Mouse (Mus musculus) sigmoid colon, adult 10 weeks (tissue): ENCODE results near the gene Hist1h4n. TPM values are rescaled to one million over a fixed set of nuclear protein-coding genes. Genes with fewer than 3 reads are reported as not detected.

Experiments used
- polyA plus RNA-seq: library from polyadenylated mRNA; stranded (reverse); fragments of 350-450 nt; fragmentation: Illumina TruSeq; extraction: RNeasy Lipid Tissue Mini Kit (QIAGEN cat#74804); gene quantifications from one replicate; pipeline ENCODE4 v1.2.3, GENCODE M21; 2014; ENCODE audit warnings: low read depth, low replicate concordance

Hist1h4n gene
- not detected for polyA plus RNA-seq

DNA sequence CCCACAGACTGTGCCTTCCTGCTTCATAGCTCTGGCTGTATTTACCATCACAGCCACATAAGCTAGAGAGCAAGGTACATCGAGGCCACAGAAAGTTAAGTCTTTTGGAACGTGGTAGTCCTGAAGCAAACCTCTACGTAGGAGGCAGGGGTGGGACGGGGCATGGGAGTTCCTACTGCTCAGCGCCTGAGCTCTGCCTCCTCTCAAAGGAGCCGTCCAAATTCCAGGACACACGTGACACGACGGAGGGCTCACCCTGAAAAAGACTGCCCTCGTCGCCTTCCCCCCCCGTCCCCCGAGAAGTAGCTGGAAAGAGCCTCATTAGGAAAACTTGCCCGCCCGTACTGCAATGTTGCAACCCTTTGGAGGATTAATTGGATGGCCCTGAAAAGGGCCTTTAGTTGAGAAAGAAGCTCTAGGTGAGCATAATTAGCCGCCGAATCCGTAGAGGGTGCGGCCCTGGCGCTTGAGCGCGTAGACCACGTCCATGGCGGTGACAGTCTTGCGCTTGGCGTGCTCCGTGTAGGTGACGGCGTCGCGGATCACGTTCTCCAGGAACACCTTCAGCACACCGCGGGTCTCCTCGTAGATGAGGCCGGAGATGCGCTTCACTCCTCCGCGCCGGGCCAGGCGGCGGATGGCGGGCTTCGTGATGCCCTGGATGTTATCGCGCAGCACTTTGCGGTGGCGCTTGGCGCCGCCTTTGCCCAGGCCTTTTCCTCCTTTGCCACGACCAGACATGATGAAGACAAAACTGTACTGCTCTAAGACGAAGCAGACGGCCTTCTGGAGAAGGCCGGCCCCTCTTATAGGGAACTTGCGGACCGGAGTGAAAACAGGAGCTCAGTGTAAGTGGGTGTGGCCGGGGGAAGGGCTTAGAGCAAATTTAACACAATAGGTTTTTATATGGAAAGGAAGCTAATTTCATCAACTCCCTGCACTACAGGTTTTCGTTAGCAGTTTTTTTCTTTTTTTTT, at the start of gene Hist1h4n:
TSS of gene Hist1h4n (minus strand) at position 779 of the 977 bp plus-strand sequence.

GRCm38 (mm10) chr13:21833461-21833860, 1.5 kb upstream of the Hist1h4n start, which contains the start of the genes Hist1h2ap and Hist1h2br:
TSS of gene Hist1h2ap (minus strand) at chr13:21833507.
TSS of gene Hist1h2br (plus strand) at chr13:21833743.

GRCm38 (mm10) chr13:21811539-21811938, 20.5 kb downstream of the Hist1h4n start, which contains the start of gene Hist1h4m:
TSS of gene Hist1h4m (plus strand) at chr13:21811746.

DNA sequence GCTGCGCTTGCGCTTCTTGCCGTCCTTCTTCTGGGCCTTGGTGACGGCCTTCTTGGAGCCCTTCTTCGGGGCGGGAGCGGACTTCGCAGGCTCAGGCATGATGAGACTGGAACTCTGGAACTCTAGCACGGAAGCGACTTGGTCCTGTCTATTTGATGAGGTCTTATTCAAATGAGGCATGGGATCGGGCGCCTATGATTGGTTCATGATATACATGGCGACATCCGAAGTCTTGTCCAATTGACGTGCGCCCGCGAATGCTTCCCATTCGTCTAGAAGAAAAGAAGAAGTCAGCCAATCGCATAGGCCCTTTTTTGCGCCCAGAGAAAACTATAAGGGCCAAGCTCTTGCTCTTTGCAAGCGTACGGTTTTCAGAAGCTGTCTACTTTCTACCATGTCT, 21.9 kb downstream of the Hist1h4n start, which contains the start of the genes Hist1h2bq and Hist1h2ao:
TSS of gene Hist1h2bq (minus strand) at position 125 of the 400 bp plus-strand sequence.
TSS of gene Hist1h2ao (plus strand) at position 393 of the 400 bp plus-strand sequence.

DNA sequence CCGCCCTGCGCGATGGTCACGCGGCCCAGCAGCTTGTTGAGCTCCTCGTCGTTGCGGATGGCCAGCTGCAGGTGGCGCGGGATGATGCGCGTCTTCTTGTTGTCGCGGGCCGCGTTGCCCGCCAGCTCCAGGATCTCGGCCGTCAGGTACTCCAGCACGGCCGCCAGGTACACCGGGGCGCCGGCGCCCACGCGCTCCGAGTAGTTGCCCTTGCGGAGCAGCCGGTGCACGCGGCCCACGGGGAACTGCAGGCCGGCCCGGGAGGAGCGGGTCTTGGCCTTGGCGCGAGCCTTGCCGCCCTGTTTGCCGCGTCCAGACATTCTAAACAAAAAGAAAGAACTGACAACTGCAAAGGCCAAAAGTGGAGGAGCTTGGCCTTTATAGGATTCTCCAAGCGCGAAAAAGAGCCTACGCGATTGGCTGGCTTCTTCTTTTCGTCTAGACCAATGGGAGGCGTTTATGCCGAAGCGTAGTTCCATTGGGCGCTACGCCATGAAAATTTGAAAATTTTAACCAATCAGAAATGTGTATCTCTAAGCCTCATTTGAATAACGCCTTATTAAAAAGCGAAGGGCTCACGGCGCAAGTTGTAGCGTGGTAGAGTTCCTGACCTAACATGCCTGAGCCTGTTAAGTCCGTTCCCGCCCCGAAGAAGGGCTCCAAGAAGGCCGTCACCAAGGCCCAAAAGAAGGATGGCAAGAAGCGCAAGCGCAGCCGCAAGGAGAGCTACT, 44.9 kb downstream of the Hist1h4n start, which contains the start of the genes Hist1h2an and Hist1h2bp:
TSS of gene Hist1h2an (minus strand) at position 320 of the 731 bp plus-strand sequence.
TSS of gene Hist1h2bp (plus strand) at position 563 of the 731 bp plus-strand sequence.

DNA sequence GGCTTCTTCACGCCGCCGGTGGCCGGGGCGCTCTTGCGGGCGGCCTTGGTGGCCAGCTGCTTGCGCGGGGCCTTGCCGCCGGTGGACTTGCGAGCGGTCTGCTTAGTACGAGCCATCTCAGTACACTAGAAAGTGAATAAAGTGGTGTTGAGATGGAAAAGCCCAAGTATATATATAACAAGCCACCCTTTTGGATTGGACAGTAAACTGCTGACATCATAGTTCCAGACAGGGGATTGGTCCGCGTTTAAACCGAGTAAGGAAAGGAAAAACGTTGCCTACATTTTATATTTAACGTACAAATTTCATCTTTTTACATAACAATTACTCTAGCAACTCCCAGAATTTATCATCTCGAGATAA, 48.8 kb downstream of the Hist1h4n start, which contains the start of gene Hist1h3i:
TSS of gene Hist1h3i (minus strand) at position 116 of the 363 bp plus-strand sequence.

Other genes with a start within 250 kb of the Hist1h4n start
- gene Olfr1362, start 218.2 kb downstream of the Hist1h4n start, polyA plus RNA-seq, result not detected
- gene Olfr11, start 189.7 kb downstream of the Hist1h4n start, polyA plus RNA-seq, result not detected
- gene Olfr1361, start 168.8 kb downstream of the Hist1h4n start, polyA plus RNA-seq, result not detected
- not detected for gene Olfr1360, start 154.8 kb downstream of the Hist1h4n start, polyA plus RNA-seq
- gene Olfr1359, start 134.1 kb downstream of the Hist1h4n start, polyA plus RNA-seq, result not detected
- gene Hist1h2bl, start 116.1 kb downstream of the Hist1h4n start, polyA plus RNA-seq, result not detected
- not detected for gene Hist1h2ai, start 115.8 kb downstream of the Hist1h4n start, polyA plus RNA-seq
- not detected for gene Hist1h3h, start 114.5 kb downstream of the Hist1h4n start, polyA plus RNA-seq
- gene Hist1h2bm, start 110.2 kb downstream of the Hist1h4n start, polyA plus RNA-seq, result not detected
- 4.2 TPM for gene Hist1h4j, start 97.1 kb downstream of the Hist1h4n start, polyA plus RNA-seq
- gene Hist1h4k, start 81.7 kb downstream of the Hist1h4n start, polyA plus RNA-seq, result not detected
- gene Hist1h2ak, start 78.4 kb downstream of the Hist1h4n start, polyA plus RNA-seq, result not detected
- gene Hist1h2bn, start 78.1 kb downstream of the Hist1h4n start, polyA plus RNA-seq, result not detected
- not detected for gene Hist1h1b, start 51.6 kb downstream of the Hist1h4n start, polyA plus RNA-seq
- not detected for gene Hist1h3i, start 48.8 kb downstream of the Hist1h4n start, polyA plus RNA-seq
- not detected for gene Hist1h2an, start 45.0 kb downstream of the Hist1h4n start, polyA plus RNA-seq
- gene Hist1h2bp, start 44.7 kb downstream of the Hist1h4n start, polyA plus RNA-seq, result not detected
- 1.1 TPM for gene Hist1h2bq, start 22.0 kb downstream of the Hist1h4n start, polyA plus RNA-seq
- gene Hist1h2ao, start 21.7 kb downstream of the Hist1h4n start, polyA plus RNA-seq, result not detected
- gene Hist1h4m, start 20.4 kb downstream of the Hist1h4n start, polyA plus RNA-seq, result not detected
- gene Hist1h2ap, start 1.3 kb upstream of the Hist1h4n start, polyA plus RNA-seq, result not detected
- 5.3 TPM for gene Hist1h2br, start 1.5 kb upstream of the Hist1h4n start, polyA plus RNA-seq
- 1.9 TPM for gene Zfp184, start 112.9 kb upstream of the Hist1h4n start, polyA plus RNA-seq
- gene Pom121l2, start 149.0 kb upstream of the Hist1h4n start, polyA plus RNA-seq, result not detected
- 1.4 TPM for gene Prss16, start 177.5 kb upstream of the Hist1h4n start, polyA plus RNA-seq
- gene Hist1h2ah, start 203.4 kb upstream of the Hist1h4n start, polyA plus RNA-seq, result not detected
- gene Hist1h2bk, start 203.7 kb upstream of the Hist1h4n start, polyA plus RNA-seq, result not detected
- gene Hist1h4i, start 209.2 kb upstream of the Hist1h4n start, polyA plus RNA-seq, result 6.7 TPM
- not detected for gene Hist1h2ag, start 210.7 kb upstream of the Hist1h4n start, polyA plus RNA-seq
- not detected for gene Hist1h2bj, start 211.0 kb upstream of the Hist1h4n start, polyA plus RNA-seq